Mouse (Mus musculus): ENCODE data around the gene Flt3l. TPM values are rescaled to one million over a fixed set of nuclear protein-coding genes. Genes with fewer than 3 reads are reported as not detected.

The Flt3l gene
- 167 TPM for total RNA-seq (2023)

GRCm38 (mm10) chr7:45135993-45136567 lies at the start of gene Flt3l, which contains the start of gene Gm45713:
Flt3l (minus strand) TSS chr7:45136432.
Gm45713 (minus strand) TSS chr7:45136231.

GRCm38 (mm10) chr7:45180896-45181477 lies 44.8 kb upstream of the Flt3l start, which contains the start of gene Pth2:
Pth2 (plus strand) TSS chr7:45180995.

GRCm38 (mm10) chr7:45179469-45179868 lies 43.2 kb upstream of the Flt3l start, which contains the start of gene Gfy:
Gfy (minus strand) TSS chr7:45179569.

GRCm38 (mm10) chr7:45163735-45164490 lies 27.7 kb upstream of the Flt3l start, which contains the start of gene Slc17a7:
Slc17a7 (plus strand) TSS chr7:45163949.

GRCm38 (mm10) chr7:45154096-45154992 lies 18.1 kb upstream of the Flt3l start, which contains the start of the genes Pih1d1 and Aldh16a1:
Pih1d1 (plus strand) TSS chr7:45154303.
Aldh16a1 (minus strand) TSS chr7:45154584.

GRCm38 (mm10) chr7:45128624-45129246 lies 7.5 kb downstream of the Flt3l start, which contains the start of gene Rpl13a:
Rpl13a (minus strand) TSS chr7:45128761.

GRCm38 (mm10) chr7:45124224-45125143 lies 11.7 kb downstream of the Flt3l start, which contains the start of gene Rps11:
Rps11 (minus strand) TSS chr7:45124439.

GRCm38 (mm10) chr7:45103652-45104180 lies 32.5 kb downstream of the Flt3l start, which contains the start of gene Fcgrt:
Fcgrt (minus strand) TSS chr7:45103851.

GRCm38 (mm10) chr7:45092048-45092447 lies 44.2 kb downstream of the Flt3l start, which contains the start of gene Rcn3:
Rcn3 (minus strand) TSS chr7:45092221.

Other genes starting within 250 kb of the Flt3l start
- gene Med25, start 243.7 kb downstream of the Flt3l start, total RNA-seq (2023) = 62.0 TPM
- 23.6 TPM for gene Fuz, start 240.4 kb downstream of the Flt3l start, total RNA-seq (2023)
- gene Ap2a1, start 206.9 kb downstream of the Flt3l start, total RNA-seq (2023) = 88.4 TPM
- not detected for gene Tsks, start 193.2 kb downstream of the Flt3l start, total RNA-seq (2023)
- gene Cpt1c, start 161.6 kb downstream of the Flt3l start, total RNA-seq (2023) = not detected
- gene Prmt1, start 149.9 kb downstream of the Flt3l start, total RNA-seq (2023) = 147 TPM
- 127 TPM for gene Irf3, start 138.8 kb downstream of the Flt3l start, total RNA-seq (2023)
- 20.4 TPM for gene Bcl2l12, start 137.7 kb downstream of the Flt3l start, total RNA-seq (2023)
- gene Scaf1, start 120.1 kb downstream of the Flt3l start, total RNA-seq (2023) = 77.3 TPM
- 11.4 TPM for gene Rras, start 118.5 kb downstream of the Flt3l start, total RNA-seq (2023)
- gene Prr12, start 83.6 kb downstream of the Flt3l start, total RNA-seq (2023) = 65.4 TPM
- gene Nosip, start 74.0 kb downstream of the Flt3l start, total RNA-seq (2023) = 59.3 TPM
- gene Prrg2, start 73.8 kb downstream of the Flt3l start, total RNA-seq (2023) = 1.7 TPM
- gene Rcn3, start 44.2 kb downstream of the Flt3l start, total RNA-seq (2023) = 28.4 TPM
- gene Fcgrt, start 32.6 kb downstream of the Flt3l start, total RNA-seq (2023) = 49.4 TPM
- 3,136 TPM for gene Rps11, start 12.0 kb downstream of the Flt3l start, total RNA-seq (2023)
- 5,943 TPM for gene Rpl13a, start 7.7 kb downstream of the Flt3l start, total RNA-seq (2023)
- gene Gm45713, start 201 bp downstream of the Flt3l start, total RNA-seq (2023) = 1.6 TPM
- 32.4 TPM for gene Pih1d1, start 17.9 kb upstream of the Flt3l start, total RNA-seq (2023)
- gene Aldh16a1, start 18.2 kb upstream of the Flt3l start, total RNA-seq (2023) = 60.3 TPM
- gene Slc17a7, start 27.5 kb upstream of the Flt3l start, total RNA-seq (2023) = not detected
- gene Gfy, start 43.1 kb upstream of the Flt3l start, total RNA-seq (2023) = not detected
- gene Pth2, start 44.6 kb upstream of the Flt3l start, total RNA-seq (2023) = not detected
- gene Ccdc155, start 68.5 kb upstream of the Flt3l start, total RNA-seq (2023) = 0.83 TPM
- not detected for gene Dkkl1, start 75.7 kb upstream of the Flt3l start, total RNA-seq (2023)
- not detected for gene Tead2, start 79.3 kb upstream of the Flt3l start, total RNA-seq (2023)
- 321 TPM for gene Cd37, start 102.7 kb upstream of the Flt3l start, total RNA-seq (2023)
- not detected for gene Slc6a16, start 104.7 kb upstream of the Flt3l start, total RNA-seq (2023)
- not detected for gene Slc6a21, start 141.1 kb upstream of the Flt3l start, total RNA-seq (2023)
- gene Trpm4, start 197.3 kb upstream of the Flt3l start, total RNA-seq (2023) = 7.7 TPM
- gene Hrc, start 198.9 kb upstream of the Flt3l start, total RNA-seq (2023) = not detected
- gene Ppfia3, start 230.6 kb upstream of the Flt3l start, total RNA-seq (2023) = 0.21 TPM
- 1.3 TPM for gene Lin7b, start 234.2 kb upstream of the Flt3l start, total RNA-seq (2023)

Data from CD8-positive naive resting alpha-beta T cell, adult 57 days (primary cell).